Mouse (Mus musculus) liver, embryonic 14.5 days (tissue): ENCODE data around the gene Olfr1348. TPM values are rescaled to one million over a fixed set of nuclear protein-coding genes. Genes with fewer than 3 reads are reported as not detected.
"Not testable (repeated sequence)": the region's sequence is repeated elsewhere in the genome, so short reads cannot be mapped to it uniquely, and the experiment has no call there.

Source experiments
- ATAC-seq: fragments of 200-750 bp; cut with Nextera tagmentation; 2 replicates; pipeline ENCODE4 v1.8.0; 2017; ENCODE audit warnings: moderate number of reproducible peaks, mild to moderate bottlenecking, moderate library complexity; ENCODE audit not compliant: insufficient read depth
- DNase-seq, 3 experiments: peaks; one replicate each; pipeline ENCODE4 v3.0.0-alpha.2; 2012 to 2013; ENCODE audit warnings: low read depth in 3 of 3, low spot score in 3 of 3
- H3K27ac ChIP-seq: fragments of 300-500 bp; sonication (generic); 2 replicates; pipeline ENCODE4 v1.5.1; 2014; ENCODE audit warnings: moderate library complexity, mild to moderate bottlenecking, control low read depth, inconsistent platforms
- H3K27me3 ChIP-seq: fragments of 300-500 bp; sonication (generic); 2 replicates; pipeline ENCODE4 v1.6.1; 2014; ENCODE audit warnings: mild to moderate bottlenecking, low read length, moderate library complexity; ENCODE audit not compliant: control insufficient read depth, insufficient read depth
- H3K36me3 ChIP-seq: fragments of 300-500 bp; sonication (generic); replicated peaks from 2 replicates; pipeline ENCODE4 v1.6.1; 2014; ENCODE audit warnings: low read depth; ENCODE audit not compliant: control insufficient read depth, insufficient read depth
- H3K4me1 ChIP-seq, 2 experiments: fragments of 200-500 bp in 1 of 2; fragments of 300-500 bp in 1 of 2; sonication (generic) in 1 of 2; replicated peaks; 2 replicates each; pipeline ENCODE4 v1.6.1; 2012 to 2014; ENCODE audit warnings: antibody characterized with exemption in 1 of 2, inconsistent platforms in 1 of 2, low read length in 1 of 2; ENCODE audit not compliant: control insufficient read depth in 2 of 2, insufficient read depth in 2 of 2
- H3K4me2 ChIP-seq: fragments of 300-500 bp; sonication (generic); 2 replicates; pipeline ENCODE4 v1.6.1; 2014; ENCODE audit warnings: low read depth, mild to moderate bottlenecking, control low read depth, moderate library complexity
- H3K4me3 ChIP-seq, 2 experiments: fragments of 200-500 bp in 1 of 2; fragments of 300-500 bp in 1 of 2; sonication (generic) in 1 of 2; 2 replicates each; pipeline ENCODE4 v1.5.1; 2012 to 2014; ENCODE audit warnings: low read depth in 2 of 2, low read length in 2 of 2, mild to moderate bottlenecking in 2 of 2, control low read depth in 1 of 2, inconsistent platforms in 1 of 2, moderate library complexity in 1 of 2; ENCODE audit not compliant: insufficient read depth in 1 of 2
- H3K9ac ChIP-seq: fragments of 300-500 bp; sonication (generic); replicated peaks from 2 replicates; pipeline ENCODE4 v1.6.1; 2014; ENCODE audit warnings: mild to moderate bottlenecking, control low read depth, moderate library complexity
- H3K9me3 ChIP-seq: fragments of 300-500 bp; sonication (generic); 2 replicates; pipeline ENCODE4 v1.6.1; 2016; ENCODE audit warnings: low read length, mixed read lengths; ENCODE audit not compliant: control insufficient read depth
- CTCF ChIP-seq: IDR thresholded peaks from 2 replicates; pipeline ENCODE4 v1.5.1; 2016; ENCODE audit warnings: antibody characterized with exemption, low read depth, control low read depth
- EP300 ChIP-seq: IDR thresholded peaks from 2 replicates; pipeline ENCODE4 v1.6.1; 2016; ENCODE audit warnings: antibody characterized with exemption, low read depth
- WGBS: fragments of 180-500 bp; shearing (Covaris S2); extraction: QIAGEN DNeasy Blood & Tissue Kit; methylation state at CpG from one replicate; pipeline ENCODE4 v1.1.7; 2014; ENCODE audit not compliant: insufficient replicate concordance; 5-methylcytosine and 5-hydroxymethylcytosine counted together
- polyA plus RNA-seq, 2 experiments: library from polyadenylated mRNA; depleted of rRNA in 1 of 2; stranded (reverse) in 1 of 2; unstranded in 1 of 2; fragments of >200 nt; fragmentation: Nextera tagmentation in 1 of 2; extraction: Ambion mirVana in 1 of 2; gene quantifications; 2 replicates each; pipeline versions ENCODE4 v1.2.1 to v1.2.3; 2012 to 2014

The Olfr1348 gene
- polyA plus RNA-seq, 2 experiments = not detected

GRCm38 (mm10) chr7:6499655-6500054 lies 8.9 kb downstream of the Olfr1348 start, which contains the start of gene Olfr1347:
Gene Olfr1347 (minus strand): TSS chr7:6499755.
- Histone ChIP-seq H3K27me3 (no peaks in the 10 kb centered on the region), H3K9ac (no peak within 1 kb of the TSS), H3K9me3 (no peaks in the 10 kb centered on the region), H3K4me3 (no peak within 1 kb of the TSS), H3K4me1 (no peaks in the 10 kb centered on the region), H3K27ac (no peak within 1 kb of the TSS), H3K36me3 (no peaks in the 10 kb centered on the region), H3K4me2 (no peak within 1 kb of the TSS)
- no peak for TF ChIP-seq CTCF
- TF ChIP-seq EP300 = no peak
- no peak for DNase-seq
- no peak for ATAC-seq
- 30% methylated on average over 1 of the region's 1 CpGs for WGBS

- H3K4me2 ChIP-seq = no peak within 1 kb of the TSS
- no peak within 1 kb of the TSS for H3K9ac ChIP-seq
- H3K27me3 ChIP-seq = no peaks in the 10 kb centered on the region
- WGBS = 6% methylated on average over 2 of the region's 2 CpGs
- no peaks in the 10 kb centered on the region for H3K36me3 ChIP-seq
- no peaks in the 10 kb centered on the region for H3K9me3 ChIP-seq
- TF ChIP-seq EP300 (no peak), CTCF (no peak)
- DNase-seq (no peak), ATAC-seq (no peak)
- no peaks in the 10 kb centered on the region for H3K4me1 ChIP-seq
- H3K4me3 ChIP-seq = no peak within 1 kb of the TSS
- H3K27ac ChIP-seq = no peak within 1 kb of the TSS
Measured at GRCm38 (mm10) chr7:6486841-6487240, 21.7 kb downstream of the Olfr1348 start, which contains the start of gene Olfr5. Gene Olfr5 (minus strand): TSS chr7:6486941.

- not testable (repeated sequence) for H3K4me2 ChIP-seq, H3K9me3 ChIP-seq, H3K9ac ChIP-seq, H3K27me3 ChIP-seq, H3K4me1 ChIP-seq, DNase-seq, H3K36me3 ChIP-seq, H3K27ac ChIP-seq, ATAC-seq, H3K4me3 ChIP-seq
- WGBS = 49% methylated on average over 2 of the region's 2 CpGs
Measured at GRCm38 (mm10) chr7:6477633-6478032, 30.9 kb downstream of the Olfr1348 start.

- Histone ChIP-seq H3K27ac (no peak within 1 kb of the TSS), H3K9ac (no peak within 1 kb of the TSS), H3K36me3 (no peaks in the 10 kb centered on the region), H3K4me1 (no peaks in the 10 kb centered on the region), H3K4me2 (no peak within 1 kb of the TSS), H3K9me3 (no peaks in the 10 kb centered on the region), H3K27me3 (no peaks in the 10 kb centered on the region), H3K4me3 (no peak within 1 kb of the TSS)
- TF ChIP-seq CTCF = no peak
- no peak for TF ChIP-seq EP300
- no peak for ATAC-seq
- DNase-seq = no peak
Measured at GRCm38 (mm10) chr7:6466951-6467350, 41.6 kb downstream of the Olfr1348 start, which contains the start of gene Olfr1346. Gene Olfr1346 (plus strand): TSS chr7:6467101.

GRCm38 (mm10) chr7:6456399-6456798 lies 52.1 kb downstream of the Olfr1348 start:
- ATAC-seq = no peak
- H3K27ac ChIP-seq = no peak overlapping the region
- DNase-seq = no peak
- H3K9ac ChIP-seq = no peak overlapping the region
- no peaks in the 10 kb centered on the region for H3K27me3 ChIP-seq
- no peaks in the 10 kb centered on the region for H3K36me3 ChIP-seq
- no peaks in the 10 kb centered on the region for H3K4me1 ChIP-seq
- WGBS = 24% methylated on average over 3 of the region's 3 CpGs
- no peak overlapping the region for H3K4me2 ChIP-seq
- no peaks in the 10 kb centered on the region for H3K9me3 ChIP-seq
- H3K4me3 ChIP-seq = no peak overlapping the region
- TF ChIP-seq EP300 = no peak
- no peak for TF ChIP-seq CTCF
